Mouse (Mus musculus): ENCODE measurements around the gene Pced1b. TPM values are rescaled to one million over a fixed set of nuclear protein-coding genes. Genes with fewer than 3 reads are reported as not detected.

Gene Pced1b
- total RNA-seq, 2 experiments from 2014 or later: 30.5 to 31.6 TPM

DNA sequence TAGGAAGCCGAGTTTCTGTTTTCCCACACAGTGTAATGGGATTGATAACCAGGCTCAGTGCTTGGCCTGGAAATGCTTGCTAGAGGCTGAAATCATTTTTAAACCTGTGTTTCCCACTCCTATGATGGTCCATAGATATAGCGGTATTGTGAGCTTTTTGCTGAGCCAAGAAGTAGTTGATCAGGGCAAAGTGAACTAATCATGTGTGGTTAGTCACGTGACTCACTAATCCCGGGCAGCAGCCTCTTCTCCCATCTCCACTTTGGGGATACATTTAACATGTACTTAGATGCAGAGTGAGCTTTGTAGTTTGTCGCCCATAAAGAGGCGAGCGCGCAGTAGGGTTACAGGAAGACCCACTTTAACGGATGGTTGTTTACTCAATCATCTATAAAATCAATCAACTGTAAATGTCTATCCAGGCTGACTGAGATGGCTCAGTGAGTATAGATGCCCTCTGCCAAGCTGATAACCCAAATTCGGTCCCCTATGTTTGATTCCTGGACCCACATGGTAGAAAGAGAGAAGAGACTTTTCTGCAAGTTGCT lies 38.8 kb downstream of the Pced1b start:
- DNase-seq (ENCODE audit: low spot score in 2 of 2): no peak

DNA sequence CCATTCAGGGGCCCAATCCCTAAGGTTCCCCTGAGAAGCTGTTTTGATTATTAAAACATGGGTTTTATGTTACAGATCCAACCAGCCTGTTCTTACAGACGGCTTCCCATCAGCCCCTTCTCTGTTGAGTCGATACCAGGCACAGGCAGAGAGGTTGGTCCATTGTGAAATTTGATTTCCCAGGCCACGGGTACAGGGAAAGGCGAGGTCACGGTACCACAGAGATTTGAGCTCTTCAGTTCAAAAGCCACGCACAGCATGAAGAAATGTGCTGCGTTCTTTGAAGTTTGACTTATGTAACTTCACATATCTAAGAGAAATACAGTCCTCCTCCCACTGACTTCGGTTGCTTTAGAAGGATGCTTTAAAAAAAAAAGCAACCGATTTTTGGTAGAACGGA lies 39.8 kb downstream of the Pced1b start:
- DNase-seq (ENCODE audit: low spot score in 2 of 2): no peak

DNA sequence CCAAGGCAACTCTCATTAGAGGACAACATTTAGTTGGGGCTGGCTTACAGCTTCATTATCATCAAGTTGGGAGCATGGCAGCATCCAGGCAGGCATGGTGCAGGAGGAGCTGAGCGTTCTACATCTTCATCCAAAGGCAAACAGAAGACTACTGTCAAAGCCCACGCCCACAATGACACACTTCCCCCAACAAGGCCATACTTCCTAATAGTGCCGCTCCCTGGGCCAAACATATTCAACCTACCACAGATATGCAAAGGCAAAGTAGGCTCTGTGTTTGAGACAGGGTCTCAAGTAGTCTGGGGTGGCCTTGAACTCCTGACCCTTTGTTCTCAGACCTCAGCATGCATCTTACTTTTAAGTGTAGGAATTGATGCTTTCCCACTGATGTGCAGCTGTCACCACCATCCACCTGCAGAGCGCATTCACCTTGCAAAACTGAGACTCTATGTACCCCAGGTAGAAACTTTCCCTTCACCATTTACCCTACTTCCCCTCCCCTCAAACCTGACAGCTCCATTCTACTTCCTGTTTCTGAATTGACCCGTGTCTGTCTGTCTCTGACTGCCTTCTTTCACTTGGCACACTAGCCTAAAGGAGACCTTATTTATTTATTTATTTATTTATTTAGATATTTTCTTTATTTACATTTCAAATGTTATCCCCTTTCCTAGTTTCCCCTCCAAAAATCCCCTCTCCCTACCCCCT lies 40.7 kb downstream of the Pced1b start:
- DNase-seq (ENCODE audit: low spot score in 2 of 2): no peak

DNA sequence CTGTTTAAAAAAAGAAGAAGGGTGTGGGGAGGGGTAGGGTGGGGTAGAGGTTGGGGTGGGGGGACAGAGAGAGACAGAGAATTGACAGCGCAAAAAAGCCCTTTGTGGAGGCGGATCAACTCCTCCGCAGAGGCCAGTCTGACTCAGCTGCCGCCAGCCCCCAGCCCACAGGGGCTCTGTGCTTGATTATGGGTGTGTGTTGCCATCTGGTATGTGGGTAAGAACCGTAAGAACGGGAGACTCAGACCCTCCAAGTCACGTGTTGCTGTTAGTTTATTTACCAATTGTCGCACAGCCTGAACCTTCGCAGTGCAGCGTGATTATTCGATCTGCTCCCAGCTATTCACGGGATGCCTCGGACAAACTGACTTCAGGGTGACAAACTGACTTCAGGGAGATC lies 41.8 kb downstream of the Pced1b start:
- no peak for DNase-seq (ENCODE audit: low spot score in 2 of 2)

DNA sequence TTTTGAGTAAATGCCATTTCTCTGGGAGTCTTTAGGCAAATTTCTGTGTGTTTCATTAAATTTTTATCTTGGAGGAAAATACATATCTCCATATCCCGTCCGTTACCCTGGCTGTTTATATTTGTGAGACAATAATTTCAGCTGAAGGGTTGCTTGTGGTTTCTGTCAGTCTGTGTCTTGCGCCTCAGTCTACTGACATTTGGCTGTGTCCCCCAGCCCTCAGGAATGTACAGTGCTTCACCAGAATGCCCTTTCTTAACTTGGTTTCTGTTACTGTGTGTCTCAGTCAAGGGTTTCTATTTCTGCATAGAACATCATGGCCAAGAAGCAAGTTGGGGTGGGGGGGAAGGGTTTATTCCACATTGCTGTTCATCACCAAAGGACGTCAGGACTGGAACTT lies 42.3 kb downstream of the Pced1b start:
- no peak for DNase-seq (ENCODE audit: low spot score in 2 of 2)

DNA sequence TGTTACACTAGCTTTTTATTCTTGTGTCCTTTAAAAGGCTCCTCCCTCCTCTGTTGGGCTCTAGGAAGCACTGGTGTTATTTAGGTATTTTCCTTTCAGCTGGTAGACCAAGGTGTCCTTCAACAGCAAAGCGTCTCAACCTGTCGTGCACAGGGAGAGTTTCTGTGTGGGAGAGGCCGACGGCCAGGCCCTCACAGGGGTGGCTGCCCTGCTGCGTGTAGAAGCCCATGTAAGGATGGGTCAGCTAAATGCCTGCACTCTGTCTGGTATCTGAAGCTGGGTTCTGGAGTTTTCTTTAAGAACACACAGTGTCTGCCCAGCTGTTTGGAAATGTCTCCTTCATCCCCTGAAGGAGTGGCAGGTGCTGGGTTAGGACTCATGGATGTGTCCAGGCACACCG lies 43.4 kb downstream of the Pced1b start:
- no peak for DNase-seq (ENCODE audit: low spot score in 2 of 2)

DNA sequence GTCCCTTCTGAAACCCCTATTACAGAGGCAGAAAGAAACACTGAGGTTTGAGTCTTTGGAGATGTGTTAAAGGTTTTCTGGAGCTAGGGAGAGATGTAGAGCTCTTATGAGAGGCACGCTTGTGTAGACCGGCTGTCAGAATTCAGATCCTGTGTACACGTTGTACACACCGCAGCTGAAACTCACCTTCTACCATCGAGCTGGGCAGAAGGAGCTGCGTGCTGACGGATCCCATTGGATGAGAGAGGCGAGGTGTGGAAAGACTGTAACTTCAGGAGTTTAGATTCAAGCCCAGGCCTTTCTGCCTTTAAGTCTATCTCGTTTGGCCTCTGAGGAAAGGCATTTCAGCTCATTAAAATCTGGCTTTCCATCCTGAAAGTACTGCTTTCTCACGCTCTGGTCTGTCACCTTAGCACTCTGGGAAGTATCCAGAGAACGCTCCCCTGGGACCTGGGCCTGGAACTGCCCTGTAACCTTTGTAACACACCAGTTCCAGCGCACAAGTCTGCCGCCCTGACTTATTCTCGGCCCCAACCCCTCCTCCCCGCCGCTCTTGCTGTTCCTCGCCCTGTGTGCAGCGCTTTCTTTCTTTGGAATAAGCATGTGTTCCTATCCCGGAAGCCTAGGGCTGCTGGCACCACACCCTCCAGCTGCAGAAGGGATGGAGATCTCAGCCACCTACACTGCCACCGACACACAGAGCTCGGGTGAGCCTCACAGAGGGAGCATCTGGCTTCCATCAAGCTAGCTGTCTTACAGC lies 44.6 kb downstream of the Pced1b start:
- DNase-seq (ENCODE audit: low spot score in 2 of 2): no peak

DNA sequence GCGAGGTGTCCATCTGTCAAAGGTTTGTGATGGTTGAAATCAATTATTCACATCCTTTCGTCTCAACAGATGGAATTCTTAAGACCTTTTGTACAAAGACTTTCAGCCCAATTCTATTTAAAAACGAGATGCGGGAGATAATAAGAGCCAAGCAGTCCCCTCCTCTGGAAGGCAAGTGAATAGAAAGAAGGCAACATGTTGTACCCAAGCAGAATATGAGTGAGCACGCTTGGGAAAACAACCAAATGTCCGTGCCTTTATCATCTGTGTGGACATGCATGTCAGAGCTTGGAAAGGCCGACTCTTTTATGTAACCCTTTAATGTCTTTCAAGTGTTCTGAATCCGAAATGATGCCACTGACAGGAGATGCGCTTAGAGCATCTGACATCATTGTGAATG lies 61.0 kb downstream of the Pced1b start:
- DNase-seq (ENCODE audit: low spot score in 2 of 2): no peak

DNA sequence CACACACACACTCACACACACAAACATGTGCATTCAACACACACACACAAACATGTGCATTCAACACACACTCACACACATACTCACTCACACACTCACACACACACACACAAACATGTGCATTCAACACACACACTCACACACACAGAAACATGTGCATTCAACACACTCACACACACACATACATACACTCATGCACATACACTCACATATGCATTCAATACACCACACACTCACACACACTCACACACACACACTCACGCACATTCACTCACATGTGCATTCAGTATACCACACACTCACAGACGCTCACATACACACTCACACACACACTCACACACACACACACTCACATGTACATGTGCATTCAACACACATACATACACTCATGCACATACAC lies 62.6 kb downstream of the Pced1b start:
- no peak for DNase-seq (ENCODE audit: low spot score in 2 of 2)

DNA sequence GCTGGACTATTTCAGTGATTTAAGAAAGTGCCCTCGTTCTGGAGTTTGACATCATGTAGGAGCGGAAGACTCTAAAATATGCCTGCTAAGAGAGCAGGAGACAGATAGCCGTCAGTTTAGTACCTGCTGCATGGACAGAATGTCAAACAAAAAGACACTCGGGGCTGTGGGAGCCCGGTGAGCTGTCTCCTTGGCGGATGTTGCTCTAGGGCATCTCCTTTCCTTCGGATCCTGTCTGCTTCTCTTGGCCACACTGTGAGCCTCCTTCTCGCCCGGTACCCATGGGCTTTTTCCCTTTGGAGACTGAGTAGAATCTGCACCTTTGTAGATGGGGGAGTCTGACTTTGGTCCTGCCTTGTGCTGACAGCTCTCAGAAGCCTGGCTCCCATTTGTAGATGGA lies 63.3 kb downstream of the Pced1b start:
- no peak for DNase-seq (ENCODE audit: low spot score in 2 of 2)

DNA sequence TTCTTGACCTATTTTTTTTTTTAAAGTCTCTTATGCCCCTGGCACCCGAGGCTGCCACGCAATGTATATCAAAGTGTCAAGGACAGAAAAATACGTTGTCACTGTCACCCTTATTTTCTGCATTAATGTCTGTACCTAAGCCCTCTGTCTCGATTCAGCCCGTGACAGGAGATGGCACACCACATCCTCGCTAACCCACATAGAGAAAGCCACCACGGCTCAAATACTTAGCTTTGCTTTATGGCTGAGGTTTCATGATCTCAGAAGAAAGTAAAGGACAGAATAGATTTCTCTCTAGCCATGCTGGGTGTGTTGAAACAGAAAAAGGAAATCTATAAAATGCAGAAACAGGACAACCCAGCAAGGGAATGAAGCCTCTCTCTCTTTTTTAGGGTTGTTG lies 64.3 kb downstream of the Pced1b start:
- DNase-seq (ENCODE audit: low spot score in 2 of 2): no peak

DNA sequence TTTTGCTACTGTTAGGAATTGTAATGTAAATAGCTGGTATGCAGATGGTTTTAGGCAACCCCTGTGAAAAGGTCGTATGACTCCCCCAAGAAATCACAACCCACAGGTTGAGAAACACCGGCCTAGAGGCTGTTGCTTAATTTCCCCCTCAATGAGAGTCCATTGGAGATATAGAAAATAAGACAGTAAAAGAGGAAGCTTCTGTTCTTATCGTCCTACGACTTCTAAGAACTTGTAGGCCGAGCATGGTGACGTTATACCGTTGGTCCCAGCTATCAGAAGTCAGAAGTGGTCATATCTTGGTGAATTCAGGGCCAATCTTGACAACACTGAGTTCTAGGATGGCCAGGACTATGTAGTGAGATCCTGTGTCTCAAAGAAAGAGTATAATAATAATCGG lies 65.0 kb downstream of the Pced1b start:
- no peak for DNase-seq (ENCODE audit: low spot score in 2 of 2)

DNA sequence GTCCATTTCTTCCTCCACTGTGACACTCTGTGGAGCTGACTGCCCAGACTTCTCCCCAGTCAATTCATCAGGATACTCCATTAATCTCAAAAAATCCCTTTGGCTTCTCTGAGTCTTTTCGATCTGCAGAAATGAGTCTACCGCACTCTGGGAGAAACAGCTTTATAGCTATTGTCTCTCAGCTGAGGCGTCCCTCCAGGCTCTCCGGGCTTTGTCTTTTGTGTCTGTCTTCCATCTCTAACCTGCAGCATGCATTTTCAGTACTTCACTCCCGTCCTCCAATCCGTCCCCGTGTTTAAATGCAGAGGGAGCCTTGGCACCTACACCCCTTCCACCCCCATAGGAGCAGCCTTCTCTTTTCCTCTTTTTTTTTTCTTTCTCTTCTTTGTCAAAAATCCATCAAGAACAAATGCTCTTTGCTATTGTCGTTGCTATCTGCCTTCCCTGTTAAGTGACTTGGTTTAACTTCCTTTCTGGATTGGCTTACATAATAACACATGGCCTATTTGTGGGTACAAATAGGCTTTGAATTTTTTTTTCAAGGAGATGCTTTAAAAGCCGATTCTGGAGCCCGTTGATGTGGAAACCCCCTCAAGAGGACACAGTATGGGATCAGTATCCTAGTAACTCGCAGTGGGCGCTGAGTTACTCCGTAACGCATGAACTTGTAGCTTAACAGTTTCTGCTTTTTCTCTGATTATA lies 68.0 kb downstream of the Pced1b start:
- no peak for DNase-seq (ENCODE audit: low spot score in 2 of 2)

DNA sequence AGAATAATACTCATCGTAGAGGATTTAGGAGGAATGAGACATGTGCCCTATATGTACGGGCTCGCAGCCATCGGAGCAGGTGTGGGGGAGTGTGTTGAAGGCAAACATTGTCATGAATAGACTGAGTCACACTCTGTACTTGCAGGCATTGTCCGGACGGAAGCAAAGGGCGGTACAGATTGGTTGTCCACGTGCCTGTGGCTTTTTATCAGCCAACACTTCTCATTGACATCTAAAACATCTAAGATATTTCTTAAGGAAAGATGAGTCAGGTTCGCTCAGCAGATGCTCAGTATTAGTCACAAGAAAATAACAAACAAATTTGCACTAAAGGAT lies 68.5 kb downstream of the Pced1b start:
- no peak for DNase-seq (ENCODE audit: low spot score in 2 of 2)

DNA sequence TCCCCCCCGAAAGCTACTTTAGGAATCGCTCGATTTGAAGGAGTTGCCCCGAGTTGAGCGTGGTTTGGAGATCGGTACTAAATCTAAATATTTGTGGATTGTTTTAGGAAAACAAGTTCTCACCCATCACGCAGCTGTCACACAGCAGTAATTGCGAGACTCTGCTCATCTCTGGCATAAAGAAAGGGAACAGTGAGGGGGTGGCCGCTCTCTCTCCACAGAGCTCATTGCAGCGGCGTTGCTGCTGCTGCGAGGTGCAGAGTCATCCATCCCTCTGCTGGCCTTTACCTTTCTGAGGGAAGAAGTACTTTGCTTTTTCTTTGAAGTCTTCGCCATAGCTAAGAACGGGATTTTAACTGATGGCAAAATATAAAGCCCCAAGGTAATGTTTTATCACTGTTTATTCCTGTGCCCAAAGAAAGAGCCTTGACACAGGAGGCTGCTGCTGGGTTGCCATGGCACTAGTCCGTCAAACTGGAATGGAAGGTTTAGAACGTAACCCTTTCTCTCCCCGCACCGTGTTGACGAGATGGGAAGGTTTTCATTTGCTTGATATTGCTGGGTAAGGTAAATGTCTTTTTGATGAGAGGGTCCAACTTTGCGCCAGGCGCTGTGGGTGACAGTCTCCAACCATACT lies 71.6 kb downstream of the Pced1b start:
- DNase-seq (ENCODE audit: low spot score in 2 of 2): peak in 1 of 2 experiments; percentile 12

DNA sequence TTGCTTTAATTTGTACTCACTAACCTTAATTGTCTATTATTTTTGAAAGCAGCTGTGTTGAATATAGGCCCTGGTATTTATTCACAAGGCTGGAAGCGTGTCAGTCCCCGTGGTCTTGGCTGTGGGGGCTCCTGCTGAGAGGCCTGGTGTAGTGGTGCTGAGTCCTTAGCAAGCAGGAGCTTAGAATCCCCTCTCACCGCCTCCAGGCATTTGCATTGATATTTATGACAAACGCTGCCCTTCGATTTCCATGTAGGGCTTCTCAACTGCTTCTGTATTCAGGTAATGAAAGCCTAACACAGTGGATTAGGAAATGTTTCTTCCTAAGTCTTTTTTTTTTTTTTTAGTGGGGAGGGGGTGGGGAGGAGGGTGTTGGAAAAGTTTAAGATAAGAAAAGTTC lies 75.9 kb downstream of the Pced1b start:
- DNase-seq (ENCODE audit: low spot score in 2 of 2): no peak

DNA sequence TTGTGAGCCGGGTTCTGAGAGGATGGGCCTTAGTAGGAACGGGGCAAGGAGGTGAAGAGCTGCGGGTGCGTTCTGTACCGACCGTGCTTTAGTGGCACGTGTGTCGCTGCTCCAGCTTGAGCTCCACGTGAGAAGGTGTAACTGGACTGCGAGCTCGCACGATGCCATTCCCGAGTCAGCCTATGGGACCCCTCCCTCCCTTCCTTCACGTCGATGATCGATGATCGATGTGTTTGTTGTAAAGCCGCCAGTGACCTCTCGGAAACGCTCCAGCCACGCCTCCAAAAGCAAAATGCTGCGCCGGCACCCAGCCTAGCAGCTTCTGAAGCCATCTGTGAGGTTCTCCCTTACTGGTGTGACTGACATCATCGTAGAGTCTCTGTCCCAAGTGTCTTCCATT lies 76.6 kb downstream of the Pced1b start:
- DNase-seq (ENCODE audit: low spot score in 2 of 2): no peak

DNA sequence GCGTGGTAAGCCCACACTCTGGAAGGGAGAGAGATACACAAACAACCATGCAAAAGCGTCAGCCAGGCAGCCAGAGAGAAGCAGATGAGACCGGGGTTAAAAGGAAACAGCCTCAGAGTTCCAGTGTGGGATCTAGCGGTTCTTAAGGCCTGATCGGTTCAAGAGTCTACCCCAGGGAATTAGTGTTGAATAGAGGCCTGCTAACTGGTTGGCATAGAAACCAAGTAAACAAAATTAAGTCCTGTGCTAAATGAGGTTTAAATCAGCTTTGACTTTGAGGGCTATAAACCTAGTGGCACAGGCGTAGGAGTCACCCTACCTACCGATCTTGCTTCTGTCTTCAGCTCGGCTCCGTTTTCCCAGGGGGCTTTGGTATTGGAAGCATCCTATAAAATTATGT lies 77.4 kb downstream of the Pced1b start:
- DNase-seq (ENCODE audit: low spot score in 2 of 2): no peak

DNA sequence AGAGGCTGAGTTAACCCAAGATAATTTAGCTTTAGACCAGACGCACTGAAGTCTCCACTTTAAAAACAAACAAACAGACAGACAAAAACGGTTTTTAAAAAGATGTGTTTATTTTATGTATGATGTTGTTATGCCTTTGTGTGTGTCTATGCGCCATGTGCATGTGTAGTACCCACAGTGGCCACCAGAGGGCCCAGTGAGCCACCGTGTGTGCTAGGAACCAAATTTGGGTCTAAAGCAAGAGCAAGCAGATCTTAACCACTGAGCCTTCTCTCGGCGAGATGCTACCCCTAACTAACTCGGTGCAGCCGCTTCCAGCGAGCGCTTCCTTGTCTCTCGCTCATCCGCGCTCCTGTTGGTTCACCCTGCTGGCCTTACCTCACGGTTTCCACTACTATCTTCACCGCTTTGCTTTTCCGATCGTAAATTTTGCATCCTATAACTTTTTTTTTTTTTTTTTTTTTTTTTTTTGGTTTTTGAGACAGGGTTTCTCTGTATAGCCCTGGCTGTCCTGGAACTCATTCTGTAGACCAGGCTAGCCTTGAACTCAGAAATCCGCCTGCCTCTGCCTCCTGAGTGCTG lies 80.7 kb downstream of the Pced1b start:
- no peak for DNase-seq (ENCODE audit: low spot score in 2 of 2)

DNA sequence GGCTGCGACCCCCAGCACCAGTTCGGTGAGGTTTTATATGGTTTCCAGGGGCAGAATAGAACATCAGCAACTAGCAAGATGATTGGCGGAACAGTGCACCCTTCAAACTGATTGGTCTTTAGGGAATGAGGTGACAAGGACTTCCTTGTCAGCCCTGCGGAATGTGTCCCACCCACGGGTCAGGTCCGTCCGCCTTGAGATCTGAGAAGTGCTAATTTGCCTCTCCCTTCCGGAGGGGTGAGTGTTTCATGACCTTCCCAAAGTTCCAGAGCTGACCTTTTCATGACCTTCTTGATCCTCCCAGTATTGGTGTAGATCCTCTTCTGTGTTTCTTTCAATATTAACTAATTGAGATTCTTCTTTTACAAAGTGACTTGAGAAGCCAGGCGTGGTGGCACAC lies 85.7 kb downstream of the Pced1b start:
- no peak for DNase-seq (ENCODE audit: low spot score in 2 of 2)

DNA sequence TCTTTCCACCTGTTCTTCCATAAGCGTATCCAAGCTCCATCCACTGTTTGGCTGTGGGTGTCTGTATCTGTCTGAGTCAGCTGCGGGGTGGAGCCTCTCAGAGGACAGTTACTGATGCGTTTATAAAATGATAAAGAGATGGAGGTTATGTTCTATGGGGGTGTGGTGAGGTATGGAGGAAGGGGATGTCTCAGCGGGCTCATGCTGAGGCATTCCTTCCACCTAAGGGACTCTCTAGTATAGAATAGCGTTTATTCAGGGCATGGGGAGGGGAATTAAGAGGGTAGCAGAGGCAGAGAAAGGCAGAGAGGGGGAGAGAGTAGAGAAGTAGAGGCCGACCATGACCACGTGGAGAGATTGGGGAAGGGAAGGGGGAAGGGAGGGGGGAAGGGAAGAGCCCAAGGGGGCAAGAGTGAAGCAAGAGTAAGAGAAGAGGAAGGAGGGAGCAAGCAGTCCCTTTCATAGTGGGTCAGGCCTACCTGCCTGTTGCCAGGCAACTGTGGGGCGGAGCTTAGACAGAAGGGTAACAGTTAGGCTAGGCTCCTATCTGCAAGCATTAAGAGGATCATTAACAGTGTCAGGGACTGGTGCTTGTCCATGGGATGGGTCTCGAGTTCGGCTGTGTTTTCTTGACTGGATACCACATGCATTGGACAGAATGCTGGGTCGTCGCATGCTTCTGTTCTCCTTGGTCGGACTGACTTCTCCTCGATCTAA lies 90.9 kb downstream of the Pced1b start:
- DNase-seq (ENCODE audit: low spot score in 2 of 2): no peak

Measured in adrenal gland, postnatal 4 days (tissue).